Mouse (Mus musculus) MEL (cell line): ENCODE results near the gene Fam155a. TPM values are rescaled to one million over a fixed set of nuclear protein-coding genes. Genes with fewer than 3 reads are reported as not detected.

Experiments used
- DNase-seq: peaks from one replicate; pipeline ENCODE4 v3.0.0; 2011; ENCODE audit warnings: low read depth, low spot score
- H3K27ac ChIP-seq: 2 replicates; pipeline ENCODE4 v1.5.1; 2012; ENCODE audit warnings: low read depth, mild to moderate bottlenecking, control low read depth, low read length, moderate library complexity; ENCODE audit not compliant: control insufficient read depth
- H3K27me3 ChIP-seq, 2 experiments: fragments of 150-350 bp in 1 of 2; sonication (generic) in 1 of 2; 2 replicates each; pipeline ENCODE4 v1.6.1; 2012; ENCODE audit warnings: low read length in 2 of 2, mild to moderate bottlenecking in 2 of 2, improper control_type of control experiment in 1 of 2, moderate library complexity in 1 of 2; ENCODE audit not compliant: insufficient read depth in 2 of 2, control insufficient read depth in 1 of 2
- H3K36me3 ChIP-seq, 2 experiments: 2 replicates each; pipeline ENCODE4 v1.6.1; 2012 to 2014; ENCODE audit warnings: low read length in 2 of 2, improper control_type of control experiment in 1 of 2, inconsistent platforms in 1 of 2, mild to moderate bottlenecking in 1 of 2; ENCODE audit not compliant: insufficient read depth in 2 of 2, control insufficient read depth in 1 of 2
- H3K4me1 ChIP-seq, 2 experiments: fragments of 150-350 bp in 1 of 2; sonication (generic) in 1 of 2; 2 replicates each; pipeline ENCODE4 v1.6.1; 2012; ENCODE audit warnings: low read length in 2 of 2, improper control_type of control experiment in 1 of 2, mild to moderate bottlenecking in 1 of 2; ENCODE audit not compliant: insufficient read depth in 2 of 2, control insufficient read depth in 1 of 2
- H3K4me3 ChIP-seq, 2 experiments: fragments of 150-350 bp in 1 of 2; sonication (generic) in 1 of 2; 2 replicates each; pipeline ENCODE4 v1.5.1; 2012; ENCODE audit warnings: low read depth in 2 of 2, low read length in 2 of 2, mild to moderate bottlenecking in 2 of 2, moderate library complexity in 2 of 2, control low read depth in 1 of 2, improper control_type of control experiment in 1 of 2; ENCODE audit not compliant: control insufficient read depth in 1 of 2, insufficient read depth in 1 of 2
- H3K79me2 ChIP-seq: 2 replicates; pipeline ENCODE4 v1.6.1; 2012; ENCODE audit warnings: mild to moderate bottlenecking, low read length, moderate library complexity; ENCODE audit not compliant: control insufficient read depth, poor library complexity, insufficient read depth
- H3K9ac ChIP-seq: 2 replicates; pipeline ENCODE4 v1.6.1; 2012; ENCODE audit warnings: low read depth, mild to moderate bottlenecking, control low read depth, low read length, moderate library complexity; ENCODE audit not compliant: control insufficient read depth, poor library complexity, severe bottlenecking
- H3K9me3 ChIP-seq: fragments of 150-350 bp; sonication (generic); replicated peaks from 2 replicates; pipeline ENCODE4 v1.6.1; 2012; ENCODE audit warnings: mild to moderate bottlenecking, low read length, improper control_type of control experiment, moderate library complexity; ENCODE audit not compliant: insufficient read depth
- CHD1 ChIP-seq: IDR thresholded peaks from 2 replicates; pipeline ENCODE4 v1.6.1; 2012; ENCODE audit warnings: low read depth, mild to moderate bottlenecking, inconsistent platforms, low read length, improper control_type of control experiment
- CHD2 ChIP-seq: IDR thresholded peaks from 2 replicates; pipeline ENCODE4 v1.6.1; 2011; ENCODE audit warnings: low read length, improper control_type of control experiment
- CTCF ChIP-seq, 3 experiments: IDR thresholded peaks in 2 of 3; conservative IDR thresholded peaks in 1 of 3; 2 replicates each; pipeline ENCODE4 v1.5.1; 2011 to 2012; ENCODE audit warnings: low read length in 3 of 3, low read depth in 2 of 3, mild to moderate bottlenecking in 2 of 3, improper control_type of control experiment in 1 of 3, inconsistent platforms in 1 of 3, mixed read lengths in 1 of 3, moderate library complexity in 1 of 3; ENCODE audit not compliant: control insufficient read depth in 1 of 3, insufficient read depth in 1 of 3, poor library complexity in 1 of 3, severe bottlenecking in 1 of 3
- ELF1 ChIP-seq: IDR thresholded peaks from 2 replicates; pipeline ENCODE4 v1.6.1; 2014; ENCODE audit warnings: low read depth, mild to moderate bottlenecking, inconsistent platforms, low read length, improper control_type of control experiment, moderate library complexity
- EP300 ChIP-seq, 2 experiments: IDR thresholded peaks; 2 replicates each; pipeline ENCODE4 v1.6.1; 2011; ENCODE audit warnings: improper control_type of control experiment in 2 of 2, low read length in 2 of 2, low read depth in 1 of 2, mild to moderate bottlenecking in 1 of 2
- GABPA ChIP-seq: IDR thresholded peaks from 2 replicates; pipeline ENCODE4 v1.6.1; 2012; ENCODE audit warnings: low read depth, mild to moderate bottlenecking, inconsistent platforms, low read length, improper control_type of control experiment, moderate library complexity
- HCFC1 ChIP-seq: IDR thresholded peaks from 2 replicates; pipeline ENCODE4 v1.6.1; 2012; ENCODE audit warnings: low read depth, mild to moderate bottlenecking, inconsistent platforms, low read length, improper control_type of control experiment, moderate library complexity
- KAT2A ChIP-seq: conservative IDR thresholded peaks from 2 replicates; pipeline ENCODE4 v1.6.1; 2012; ENCODE audit warnings: low read depth, low read length, improper control_type of control experiment, inconsistent platforms
- MAFK ChIP-seq: IDR thresholded peaks from 2 replicates; pipeline ENCODE4 v1.6.1; 2011; ENCODE audit warnings: low read depth, mild to moderate bottlenecking, low read length, improper control_type of control experiment, borderline replicate concordance
- MAZ ChIP-seq: IDR thresholded peaks from 2 replicates; pipeline ENCODE4 v1.6.1; 2012; ENCODE audit warnings: low read depth, mild to moderate bottlenecking, inconsistent platforms, low read length, improper control_type of control experiment
- MEF2A ChIP-seq: IDR thresholded peaks from 2 replicates; pipeline ENCODE4 v1.6.1; 2014; ENCODE audit warnings: low read depth, mild to moderate bottlenecking, inconsistent platforms, low read length, improper control_type of control experiment; ENCODE audit not compliant: poor library complexity, insufficient replicate concordance, severe bottlenecking; ENCODE audit errors: extremely low read depth
- MYB ChIP-seq: IDR thresholded peaks from 2 replicates; pipeline ENCODE4 v1.6.1; 2011; ENCODE audit warnings: mild to moderate bottlenecking, low read depth, low read length, improper control_type of control experiment
- MYC ChIP-seq: IDR thresholded peaks from 2 replicates; pipeline ENCODE4 v1.6.1; 2011; ENCODE audit warnings: low read depth, mild to moderate bottlenecking, low read length, improper control_type of control experiment, moderate library complexity
- POLR2AphosphoS5 ChIP-seq: IDR thresholded peaks from 2 replicates; pipeline ENCODE4 v1.6.1; 2012; ENCODE audit warnings: low read depth, borderline replicate concordance, mild to moderate bottlenecking, inconsistent platforms, low read length, moderate library complexity, mixed read lengths
- RCOR1 ChIP-seq: IDR thresholded peaks from 2 replicates; pipeline ENCODE4 v1.6.1; 2012; ENCODE audit warnings: low read depth, mild to moderate bottlenecking, inconsistent platforms, low read length, improper control_type of control experiment
- TCF12 ChIP-seq: IDR thresholded peaks from 2 replicates; pipeline ENCODE4 v1.6.1; 2014; ENCODE audit warnings: low read depth, mild to moderate bottlenecking, inconsistent platforms, low read length, improper control_type of control experiment, moderate library complexity
- ZNF384 ChIP-seq: IDR thresholded peaks from 2 replicates; pipeline ENCODE4 v1.6.1; 2012; ENCODE audit warnings: low read depth, mild to moderate bottlenecking, inconsistent platforms, low read length, improper control_type of control experiment
- polyA plus RNA-seq, 2 experiments: library from polyadenylated mRNA; stranded (reverse) in 1 of 2; unstranded in 1 of 2; fragments of >175 nt in 1 of 2; fragments of >200 nt in 1 of 2; gene quantifications; 2 replicates each; pipeline versions ENCODE4 v1.2.1 to v1.2.4; 2012; ENCODE audit warnings: low replicate concordance in 2 of 2, low read depth in 1 of 2; ENCODE audit not compliant: insufficient read length in 2 of 2, insufficient read depth in 1 of 2, missing spikeins in 1 of 2
- total RNA-seq: library from RNA; depleted of rRNA; stranded (reverse); fragments of 300-350 nt; gene quantifications from 2 replicates; pipeline ENCODE4 v1.2.3, GENCODE M21; 2012

Fam155a gene
- total and polyA plus RNA-seq, 3 experiments, result not detected

DNA sequence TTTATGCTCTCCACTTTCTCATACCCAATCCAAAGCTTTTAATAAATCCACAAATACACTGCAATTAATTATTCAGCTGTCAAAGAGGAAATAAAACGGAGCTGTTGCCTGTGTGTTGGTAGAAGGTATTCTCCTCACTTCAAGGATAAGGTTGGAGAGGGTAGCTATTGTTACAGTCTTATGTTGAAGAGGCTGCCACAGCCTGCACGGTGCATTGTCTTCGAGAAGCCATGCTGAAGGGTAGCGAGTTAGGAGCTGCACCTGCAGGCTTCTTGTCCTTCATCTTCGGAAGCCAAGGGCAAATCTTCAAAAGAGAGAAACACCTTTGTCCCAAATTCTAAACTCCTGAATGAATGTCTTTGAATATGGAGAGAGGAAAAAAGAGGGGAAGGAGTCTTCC, 288.4 kb downstream of the Fam155a start:
- H3K27ac ChIP-seq, result no peak overlapping the region
- no peaks in the 10 kb centered on the region for H3K36me3 ChIP-seq
- DNase-seq, result no peak
- TF ChIP-seq CHD1 (no peak), KAT2A (no peak), GABPA (no peak), TCF12 (no peak), MEF2A (no peak), CTCF (IDR thresholded peaks at IDR 0.05 in 2 of 3, conservative IDR thresholded peaks at IDR 0.05 in 1 of 3; ENCODE audit: control insufficient read depth in 1 of 3, insufficient read depth in 1 of 3, low read depth in 2 of 3, low read length in 3 of 3, poor library complexity in 1 of 3, severe bottlenecking in 1 of 3) (no peak), HCFC1 (no peak), RCOR1 (no peak), ELF1 (no peak), MYC (no peak), EP300 (IDR thresholded peaks at IDR 0.05; ENCODE audit: low read depth in 1 of 2, low read length in 2 of 2) (no peak), MAFK (no peak), POLR2AphosphoS5 (no peak), CHD2 (no peak)
- no peak overlapping the region for H3K9ac ChIP-seq
- H3K27me3 ChIP-seq, result no peaks in the 10 kb centered on the region
- H3K4me3 ChIP-seq, result no peak overlapping the region
- no peaks in the 10 kb centered on the region for H3K9me3 ChIP-seq
- no peaks in the 10 kb centered on the region for H3K4me1 ChIP-seq
- H3K79me2 ChIP-seq, result no peaks in the 10 kb centered on the region

- no peak overlapping the region for H3K27ac ChIP-seq
- no peak for DNase-seq
- no peaks in the 10 kb centered on the region for H3K36me3 ChIP-seq
- no peaks in the 10 kb centered on the region for H3K4me1 ChIP-seq
- H3K4me3 ChIP-seq, result no peak overlapping the region
- TF ChIP-seq MAZ (no peak), ZNF384 (no peak), MYB (no peak)
- no peaks in the 10 kb centered on the region for H3K9me3 ChIP-seq
- no peaks in the 10 kb centered on the region for H3K27me3 ChIP-seq
- H3K79me2 ChIP-seq, result no peaks in the 10 kb centered on the region
- no peak overlapping the region for H3K9ac ChIP-seq
Observed at GRCm38 (mm10) chr8:9471290-9471689, 299.7 kb downstream of the Fam155a start.
